Mouse (Mus musculus): ENCODE measurements around the gene Cabp7.

GRCm38 (mm10) chr11:4691213-4691612 lies 55.4 kb downstream of the Cabp7 start:
- TF ChIP-seq CTCF (IDR thresholded peaks at IDR 0.05; ENCODE audit: borderline replicate concordance, control insufficient read depth, extremely low read depth, insufficient read depth, low read length, poor library complexity) (no peak), POLR2A (IDR thresholded peaks at IDR 0.05; ENCODE audit: control insufficient read depth, extremely low read depth, insufficient read depth, low read length, poor library complexity) (no peak)
